ENCODE assay signal across 8 mouse cellular contexts in the genomic region with DNA sequence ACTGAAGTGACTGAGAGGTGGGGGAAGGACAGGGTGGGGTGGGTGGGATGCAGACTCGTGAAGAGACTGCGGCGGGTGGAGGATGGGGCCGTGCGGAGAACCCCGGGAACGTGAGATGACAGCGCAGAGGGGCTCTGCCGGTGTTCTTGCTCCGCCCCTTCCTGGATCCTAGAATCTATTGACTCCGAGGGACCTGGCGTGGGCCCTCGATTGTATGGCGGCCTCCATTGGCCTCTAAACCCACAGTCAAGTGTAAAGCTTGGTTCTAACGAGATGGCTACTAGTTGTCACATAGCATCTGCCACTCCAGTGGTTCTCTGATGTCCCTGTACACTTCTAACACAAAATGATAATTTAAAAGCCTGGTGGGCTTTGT. TPM values are rescaled to one million over a fixed set of nuclear protein-coding genes. Genes with fewer than 3 reads are reported as not detected.
DNase-seq lines count a peak whose midpoint lies in the region; ATAC-seq and TF ChIP-seq lines count a peak whose summit lies in the region.

No protein-coding gene starts in this region.

- under 1% methylated on average over 15 of the region's 15 CpGs for WGBS in heart, embryonic 15.5 days
- WGBS in hindbrain, embryonic 11.5 days, result 0% methylated on average over 15 of the region's 15 CpGs
- under 1% methylated on average over 15 of the region's 15 CpGs for WGBS in midbrain, embryonic 10.5 days

- H3K27ac ChIP-seq in heart, embryonic 15.5 days, result peak overlapping the region; percentile 90
- H3K27ac ChIP-seq in MEL (ENCODE audit: control insufficient read depth, low read depth, low read length), result peak overlapping the region; percentile 80
- peak overlapping the region; percentile 85 for H3K27ac ChIP-seq in hindbrain, embryonic 11.5 days (ENCODE audit: low read depth, low read length)
- H3K27ac ChIP-seq in midbrain, embryonic 10.5 days (replicated peaks), result peak overlapping the region; percentile 94

- H3K4me2 ChIP-seq in heart, embryonic 15.5 days, result peak overlapping the region; percentile 63
- peak overlapping the region; percentile 50 for H3K4me2 ChIP-seq in hindbrain, embryonic 11.5 days (replicated peaks; ENCODE audit: low read depth, low read length)

- H3K36me3 ChIP-seq in heart, embryonic 15.5 days, result peaks cover 26% of the 10 kb centered on the region
- peaks cover 17 to 18% of the 10 kb centered on the region in 2 experiments for H3K36me3 ChIP-seq in MEL (ENCODE audit: control insufficient read depth in 1 of 2, insufficient read depth in 2 of 2, low read length in 2 of 2)
- no peaks in the 10 kb centered on the region for H3K36me3 ChIP-seq in hindbrain, embryonic 11.5 days (ENCODE audit: control insufficient read depth, insufficient read depth, low read length)
- H3K36me3 ChIP-seq in midbrain, embryonic 10.5 days, result peaks cover 40% of the 10 kb centered on the region

- no peak for ATAC-seq in heart, embryonic 15.5 days (replicated peaks; ENCODE audit: insufficient number of reproducible peaks, insufficient read depth, low FRiP score, low read depth)
- no peak for ATAC-seq in hindbrain, embryonic 11.5 days (ENCODE audit: low FRiP score)
- ATAC-seq in cerebellum, adult (ENCODE audit: insufficient number of reproducible peaks, low FRiP score, low TSS enrichment), result no peak

- peak overlapping the region; percentile 70 for H3K9ac ChIP-seq in heart, embryonic 15.5 days
- H3K9ac ChIP-seq in MEL (ENCODE audit: control insufficient read depth, low read depth, low read length, poor library complexity, severe bottlenecking), result peak overlapping the region; percentile 86
- H3K9ac ChIP-seq in hindbrain, embryonic 11.5 days (ENCODE audit: low read depth, low read length), result peak overlapping the region; percentile 71

- H3K27me3 ChIP-seq in heart, embryonic 15.5 days, result no peaks in the 10 kb centered on the region
- no peaks in the 10 kb centered on the region for H3K27me3 ChIP-seq in MEL (ENCODE audit: control insufficient read depth in 1 of 2, insufficient read depth in 2 of 2, low read length in 2 of 2)
- H3K27me3 ChIP-seq in hindbrain, embryonic 11.5 days (ENCODE audit: control insufficient read depth, insufficient read depth, low read length), result no peaks in the 10 kb centered on the region
- no peaks in the 10 kb centered on the region for H3K27me3 ChIP-seq in midbrain, embryonic 10.5 days (ENCODE audit: low read depth, poor library complexity, severe bottlenecking)

- TF ChIP-seq RAD21 in MEL (IDR thresholded peaks at IDR 0.05; ENCODE audit: low read depth, low read length), result no peak

- peak overlapping the region; percentile 84 for H3K4me3 ChIP-seq in heart, embryonic 15.5 days
- H3K4me3 ChIP-seq in MEL (ENCODE audit: control insufficient read depth in 1 of 2, insufficient read depth in 1 of 2, low read depth in 2 of 2, low read length in 2 of 2), result peak overlapping the region; percentile 66 to 99
- peak overlapping the region; percentile 71 for H3K4me3 ChIP-seq in hindbrain, embryonic 11.5 days (ENCODE audit: low read depth, low read length)
- H3K4me3 ChIP-seq in midbrain, embryonic 10.5 days, result peak overlapping the region; percentile 77

- TF ChIP-seq CTCF in MEL (IDR thresholded peaks at IDR 0.05 in 2 of 3, conservative IDR thresholded peaks at IDR 0.05 in 1 of 3; ENCODE audit: control insufficient read depth in 1 of 3, insufficient read depth in 1 of 3, low read depth in 2 of 3, low read length in 3 of 3, poor library complexity in 1 of 3, severe bottlenecking in 1 of 3), result no peak

- H3K4me1 ChIP-seq in heart, embryonic 15.5 days (replicated peaks), result peaks cover 16% of the 10 kb centered on the region
- peaks cover 5 to 7% of the 10 kb centered on the region in 2 experiments; a peak in 3 of 4 replicates for H3K4me1 ChIP-seq in MEL (ENCODE audit: control insufficient read depth in 1 of 2, insufficient read depth in 2 of 2, low read length in 2 of 2)
- no peaks in the 10 kb centered on the region for H3K4me1 ChIP-seq in hindbrain, embryonic 11.5 days (replicated peaks; ENCODE audit: control insufficient read depth, insufficient read depth, low read length)
- peaks cover 20% of the 10 kb centered on the region for H3K4me1 ChIP-seq in midbrain, embryonic 10.5 days

- intact Hi-C loops in heart, postnatal 10 days (cut with DNase I), result loop anchor here (1.0 kb wide), 1 partner anchor 119 kb away; the partner anchor contains the start of gene Ep300

- no peak for TF ChIP-seq EP300 in MEL (IDR thresholded peaks at IDR 0.05; ENCODE audit: low read depth in 1 of 2, low read length in 2 of 2)

- TF ChIP-seq POLR2A in MEL (IDR thresholded peaks at IDR 0.05; ENCODE audit: control insufficient read depth in 1 of 2, insufficient read depth in 1 of 2, low read depth in 1 of 2, low read length in 2 of 2, poor library complexity in 1 of 2), result peak in 1 of 2 experiments; percentile 47; a peak in 1 of 4 replicates

- H3K9me3 ChIP-seq in heart, embryonic 15.5 days (replicated peaks), result no peaks in the 10 kb centered on the region
- no peaks in the 10 kb centered on the region for H3K9me3 ChIP-seq in MEL (replicated peaks; ENCODE audit: insufficient read depth, low read length)
- H3K9me3 ChIP-seq in hindbrain, embryonic 11.5 days (ENCODE audit: control insufficient read depth, low read length), result no peaks in the 10 kb centered on the region
- H3K9me3 ChIP-seq in midbrain, embryonic 10.5 days (replicated peaks), result peaks cover 11% of the 10 kb centered on the region; the same call in 1 of the 2 replicates

- no peak for DNase-seq in heart, postnatal 10 days
- no peak for DNase-seq in MEL (ENCODE audit: low read depth, low spot score)
- DNase-seq in hindbrain, embryonic 11.5 days (ENCODE audit: low spot score), result no peak
- DNase-seq in midbrain, embryonic 10.5 days (ENCODE audit: low spot score), result no peak
- DNase-seq in ovary, adult 18-20 months (ENCODE audit: low spot score), result no peak
- DNase-seq in gastrocnemius, postnatal 4 days (ENCODE audit: low spot score in 2 of 2), result no peak

- peaks cover 22% of the 10 kb centered on the region for H3K79me2 ChIP-seq in MEL (ENCODE audit: control insufficient read depth, insufficient read depth, low read length, poor library complexity)

TF ChIP-seq in MEL, 35 proteins besides CTCF, POLR2A, EP300 and RAD21:
- TF ChIP-seq E2F4 (IDR thresholded peaks at IDR 0.05; ENCODE audit: borderline replicate concordance, low read depth, low read length), result no peak
- TF ChIP-seq ZMIZ1 (IDR thresholded peaks at IDR 0.05; ENCODE audit: low read depth, low read length), result no peak
- TF ChIP-seq MAZ (IDR thresholded peaks at IDR 0.05; ENCODE audit: low read depth, low read length), result no peak
- 0 out of 2 replicates have a peak, but pooled peaks have one; percentile 6 for TF ChIP-seq MXI1 (IDR thresholded peaks at IDR 0.05; ENCODE audit: low read depth, low read length)
- TF ChIP-seq BHLHE40 (IDR thresholded peaks at IDR 0.05; ENCODE audit: borderline replicate concordance, low read depth, low read length), result no peak
- TF ChIP-seq POLR2AphosphoS2 (IDR thresholded peaks at IDR 0.05; ENCODE audit: low read length), result 0 out of 2 replicates have a peak, but pooled peaks have one; percentile 2
- no peak for TF ChIP-seq USF2 (IDR thresholded peaks at IDR 0.05; ENCODE audit: borderline replicate concordance in 1 of 2, insufficient read depth in 1 of 2, low read depth in 1 of 2, low read length in 2 of 2)
- TF ChIP-seq CHD1 (IDR thresholded peaks at IDR 0.05; ENCODE audit: low read depth, low read length), result no peak
- TF ChIP-seq MYC (IDR thresholded peaks at IDR 0.05; ENCODE audit: low read depth, low read length), result peak; percentile 47; the same call in 1 of the 2 replicates
- TF ChIP-seq TAL1 (IDR thresholded peaks at IDR 0.05; ENCODE audit: low read length), result no peak
TF ChIP-seq in MEL: peak in this region for 3.

RNA-seq across cellular contexts. Expression of gene Rbx1, which starts 0.6 kb away (rescaled TPM):
- polyA plus RNA-seq in heart, embryonic 15.5 days (2015; fragmentation: Nextera tagmentation; extraction: Ambion mirVana), result 324 and 354 TPM in 2 replicates
- 100 to 1,000 TPM; 145 to 164 TPM for total RNA-seq in heart, postnatal 10 days (2021)
- 307 and 316 TPM in 2 replicates for total RNA-seq in MEL (2012; rRNA removed)
- 100 to 1,000 TPM; 228 to 778 TPM for polyA plus RNA-seq in MEL (2012; ENCODE audit: insufficient read depth in 1 of 2, insufficient read length in 2 of 2, low read depth in 1 of 2, low replicate concordance in 2 of 2, missing spikeins in 1 of 2)
- polyA plus RNA-seq in hindbrain, embryonic 11.5 days (2014; fragmentation: Nextera tagmentation; extraction: Ambion mirVana), result 531 and 563 TPM in 2 replicates
- polyA plus RNA-seq in midbrain, embryonic 10.5 days (2016; fragmentation: Nextera tagmentation; extraction: Ambion mirVana), result 631 and 635 TPM in 2 replicates
- total RNA-seq in gastrocnemius, postnatal 4 days (2021), result 100 to 1,000 TPM; 126 to 134 TPM

RNA-seq across cellular contexts. Expression of gene Dnajb7, which starts 58.6 kb away (rescaled TPM):
- polyA plus RNA-seq in heart, embryonic 15.5 days (2015; fragmentation: Nextera tagmentation; extraction: Ambion mirVana), result 1.1 and 1.3 TPM in 2 replicates
- total RNA-seq in heart, postnatal 10 days (2021), result not detected
- total RNA-seq in MEL (2012; rRNA removed), result not detected in 2 replicates
- polyA plus RNA-seq in MEL (2012; ENCODE audit: insufficient read depth in 1 of 2, insufficient read length in 2 of 2, low read depth in 1 of 2, low replicate concordance in 2 of 2, missing spikeins in 1 of 2), result under 1 TPM in 1 of 2 experiments, not detected in 1; 0.17 TPM
- polyA plus RNA-seq in hindbrain, embryonic 11.5 days (2014; fragmentation: Nextera tagmentation; extraction: Ambion mirVana), result 0.92 and 1.2 TPM in 2 replicates
- polyA plus RNA-seq in midbrain, embryonic 10.5 days (2016; fragmentation: Nextera tagmentation; extraction: Ambion mirVana), result 3.7 and 4.4 TPM in 2 replicates
- not detected for total RNA-seq in gastrocnemius, postnatal 4 days (2021)
